Mouse (Mus musculus) spleen, adult 2 months (tissue): ENCODE results near the gene Gm20431. TPM values are rescaled to one million over a fixed set of nuclear protein-coding genes. Genes with fewer than 3 reads are reported as not detected.

Experiments
- DNase-seq, 2 experiments: peaks; one replicate each; pipeline versions ENCODE4 v3.0.0 to v3.0.0-alpha.2; 2012 to 2021; ENCODE audit warnings: low spot score in 2 of 2, low read depth in 1 of 2
- H3K27ac ChIP-seq: fragments of 200-500 bp; 2 replicates; pipeline ENCODE4 v1.5.1; 2012; ENCODE audit warnings: low read length, inconsistent platforms; ENCODE audit not compliant: insufficient read depth
- H3K27me3 ChIP-seq: fragments of 200-500 bp; 2 replicates; pipeline ENCODE4 v1.6.1; 2012; ENCODE audit warnings: mild to moderate bottlenecking, moderate library complexity, low read length, inconsistent platforms; ENCODE audit not compliant: control insufficient read depth, insufficient read depth
- H3K36me3 ChIP-seq: fragments of 200-500 bp; 2 replicates; pipeline ENCODE4 v1.6.1; 2012; ENCODE audit warnings: mild to moderate bottlenecking, low read length, inconsistent platforms; ENCODE audit not compliant: control insufficient read depth, insufficient read depth
- H3K4me1 ChIP-seq: fragments of 200-500 bp; 2 replicates; pipeline ENCODE4 v1.6.1; 2011; ENCODE audit warnings: inconsistent platforms; ENCODE audit not compliant: control insufficient read depth, insufficient read depth, insufficient read length
- H3K4me3 ChIP-seq: fragments of 200-500 bp; 2 replicates; pipeline ENCODE4 v1.5.1; 2011; ENCODE audit warnings: mild to moderate bottlenecking, inconsistent platforms; ENCODE audit not compliant: insufficient read depth, insufficient read length; ENCODE audit errors: extremely low read depth
- CTCF ChIP-seq: fragments of 200-500 bp; IDR thresholded peaks from 2 replicates; pipeline ENCODE4 v1.5.1; 2011; ENCODE audit warnings: mild to moderate bottlenecking, inconsistent platforms; ENCODE audit not compliant: insufficient read depth, insufficient read length, insufficient replicate concordance; ENCODE audit errors: extremely low read depth
- POLR2A ChIP-seq: fragments of 200-500 bp; IDR thresholded peaks from 2 replicates; pipeline ENCODE4 v1.6.1; 2011; ENCODE audit warnings: low read depth, low read length, inconsistent platforms
- WGBS: fragments of 180-500 bp; shearing (Covaris S2); methylation state at CpG from one replicate; pipeline ENCODE4 v1.1.7; 2018; 5-methylcytosine and 5-hydroxymethylcytosine counted together
- polyA plus RNA-seq: library from polyadenylated mRNA; depleted of rRNA; stranded (reverse); fragments of >200 nt; gene quantifications from 2 replicates; pipeline ENCODE4 v1.2.3, GENCODE M21; 2012

Gene Gm20431
- polyA plus RNA-seq, 1 experiment: 13.2 TPM

DNA sequence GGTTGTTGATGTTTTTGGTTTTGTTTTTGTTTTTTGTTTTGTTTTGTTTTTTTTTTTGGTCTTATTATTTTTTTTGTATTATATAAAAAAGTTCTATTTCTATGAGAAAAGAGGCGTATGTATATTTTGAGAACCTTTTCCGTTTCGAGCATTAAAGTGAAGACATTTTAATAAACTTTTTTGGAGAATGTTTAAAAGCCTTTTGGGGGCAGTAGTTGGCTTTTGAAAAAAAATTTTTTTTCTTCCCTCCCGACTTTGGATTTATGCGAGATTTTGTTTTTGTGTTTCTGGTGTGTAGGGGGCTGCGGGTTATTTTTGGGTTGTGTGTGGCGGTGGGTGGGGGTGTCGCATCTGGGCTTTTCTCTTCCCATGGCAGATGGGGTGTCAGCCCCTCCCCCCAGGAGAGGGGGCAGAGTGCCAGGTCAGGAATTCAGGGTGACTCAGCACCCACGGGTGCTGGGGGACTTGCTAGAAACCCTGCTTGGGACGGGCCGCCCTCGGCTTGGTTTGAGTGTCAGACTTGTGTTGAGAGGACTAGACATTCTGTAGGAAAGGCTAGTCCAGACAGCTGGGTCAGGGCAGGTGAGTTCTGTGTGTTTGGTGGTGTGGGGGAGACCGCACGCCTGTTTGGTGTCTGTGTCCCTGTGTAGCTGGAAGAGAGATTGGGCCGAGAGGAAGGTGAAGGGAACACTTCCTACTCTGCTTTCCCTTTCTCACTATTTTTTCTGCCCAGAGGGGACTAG is 29.1 kb upstream of the Gm20431 start:
- Histone ChIP-seq H3K4me3 (peak overlapping the region; percentile 78), H3K36me3 (no peaks in the 10 kb centered on the region), H3K4me1 (peaks cover 3% of the 10 kb centered on the region; the same call in 1 of the 2 replicates), H3K27ac (peak overlapping the region; percentile 34), H3K27me3 (no peaks in the 10 kb centered on the region; the same call in 1 of the 2 replicates)
- 23% methylated on average over 15 of the region's 15 CpGs for WGBS
- DNase-seq: no peak
- TF ChIP-seq POLR2A (no peak), CTCF (no peak)

DNA sequence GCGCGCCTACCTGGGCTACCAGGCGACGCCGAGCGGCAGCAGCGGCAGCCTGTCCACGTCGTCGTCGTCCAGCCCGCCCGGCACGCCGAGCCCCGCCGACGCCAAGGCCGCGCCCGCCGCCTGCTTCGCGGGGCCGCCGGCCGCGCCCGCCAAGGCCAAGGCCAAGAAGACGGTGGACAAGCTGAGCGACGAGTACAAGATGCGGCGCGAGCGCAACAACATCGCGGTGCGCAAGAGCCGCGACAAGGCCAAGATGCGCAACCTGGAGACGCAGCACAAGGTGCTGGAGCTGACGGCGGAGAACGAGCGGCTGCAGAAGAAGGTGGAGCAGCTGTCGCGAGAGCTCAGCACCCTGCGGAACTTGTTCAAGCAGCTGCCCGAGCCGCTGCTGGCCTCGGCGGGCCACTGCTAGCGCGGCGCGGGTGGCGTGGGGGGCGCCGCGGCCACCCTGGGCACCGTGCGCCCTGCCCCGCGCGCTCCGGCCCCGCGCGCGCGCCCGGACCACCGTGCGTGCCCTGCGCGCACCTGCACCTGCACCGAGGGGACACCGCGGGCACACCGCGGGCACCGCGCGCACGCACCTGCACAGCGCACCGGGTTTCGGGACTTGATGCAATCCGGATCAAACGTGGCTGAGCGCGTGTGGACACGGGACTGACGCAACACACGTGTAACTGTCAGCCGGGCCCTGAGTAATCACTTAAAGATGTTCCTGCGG is 28.4 kb upstream of the Gm20431 start, which contains the start of gene Tmem189:
Tmem189 (minus strand) TSS at position 322 of the 718 bp plus-strand sequence.
- peak in 1 of 2 experiments; percentile 47 for DNase-seq
- Histone ChIP-seq H3K4me1 (peaks cover 3% of the 10 kb centered on the region; the same call in 1 of the 2 replicates), H3K27me3 (no peaks in the 10 kb centered on the region; the same call in 1 of the 2 replicates), H3K4me3 (peak within 1 kb of the TSS; percentile 78), H3K27ac (peak within 1 kb of the TSS; percentile 83), H3K36me3 (no peaks in the 10 kb centered on the region)
- WGBS: under 1% methylated on average over 93 of the region's 99 CpGs
- TF ChIP-seq POLR2A: no peak
- TF ChIP-seq CTCF: no peak

DNA sequence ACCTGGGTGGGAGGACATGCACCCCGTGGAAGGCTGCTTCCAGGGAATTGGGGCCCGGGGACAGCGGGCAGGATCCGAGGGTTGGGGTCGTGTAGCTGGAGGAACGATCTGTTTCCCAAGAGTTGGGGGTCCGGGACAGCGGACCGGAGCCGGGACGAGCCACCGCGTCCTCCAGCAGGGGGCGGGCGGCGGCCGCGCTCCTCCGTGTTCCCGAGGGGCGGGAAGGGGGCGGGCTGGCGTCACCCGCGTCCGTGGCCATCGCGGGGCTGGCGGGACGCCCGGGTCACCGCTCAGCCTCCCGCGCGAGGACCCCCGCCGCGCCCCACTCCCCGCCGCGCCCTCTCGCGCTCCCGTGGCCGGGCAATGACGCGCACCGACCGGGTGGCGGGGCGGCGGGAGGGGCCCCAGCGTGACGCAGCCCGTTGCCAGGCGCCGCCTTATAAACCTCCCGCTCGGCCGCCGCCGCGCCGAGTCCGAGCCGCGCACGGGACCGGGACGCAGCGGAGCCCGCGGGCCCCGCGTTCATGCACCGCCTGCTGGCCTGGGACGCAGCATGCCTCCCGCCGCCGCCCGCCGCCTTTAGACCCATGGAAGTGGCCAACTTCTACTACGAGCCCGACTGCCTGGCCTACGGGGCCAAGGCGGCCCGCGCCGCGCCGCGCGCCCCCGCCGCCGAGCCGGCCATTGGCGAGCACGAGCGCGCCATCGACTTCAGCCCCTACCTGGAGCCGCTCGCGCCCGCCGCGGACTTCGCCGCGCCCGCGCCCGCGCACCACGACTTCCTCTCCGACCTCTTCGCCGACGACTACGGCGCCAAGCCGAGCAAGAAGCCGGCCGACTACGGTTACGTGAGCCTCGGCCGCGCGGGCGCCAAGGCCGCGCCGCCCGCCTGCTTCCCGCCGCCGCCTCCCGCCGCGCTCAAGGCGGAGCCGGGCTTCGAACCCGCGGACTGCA is 27.5 kb upstream of the Gm20431 start, which contains the start of gene Cebpb:
Cebpb (plus strand) TSS at position 418 of the 954 bp plus-strand sequence.
- Histone ChIP-seq H3K4me1 (peaks cover 3% of the 10 kb centered on the region; the same call in 1 of the 2 replicates), H3K27ac (peak within 1 kb of the TSS; percentile 83), H3K4me3 (peak within 1 kb of the TSS; percentile 78), H3K27me3 (no peaks in the 10 kb centered on the region; the same call in 1 of the 2 replicates), H3K36me3 (no peaks in the 10 kb centered on the region)
- peak in 1 of 2 experiments; percentile 70 for DNase-seq
- under 1% methylated on average over 94 of the region's 147 CpGs for WGBS
- TF ChIP-seq POLR2A (peak; percentile 48), CTCF (peak; percentile 68; the same call in 1 of the 2 replicates)

DNA sequence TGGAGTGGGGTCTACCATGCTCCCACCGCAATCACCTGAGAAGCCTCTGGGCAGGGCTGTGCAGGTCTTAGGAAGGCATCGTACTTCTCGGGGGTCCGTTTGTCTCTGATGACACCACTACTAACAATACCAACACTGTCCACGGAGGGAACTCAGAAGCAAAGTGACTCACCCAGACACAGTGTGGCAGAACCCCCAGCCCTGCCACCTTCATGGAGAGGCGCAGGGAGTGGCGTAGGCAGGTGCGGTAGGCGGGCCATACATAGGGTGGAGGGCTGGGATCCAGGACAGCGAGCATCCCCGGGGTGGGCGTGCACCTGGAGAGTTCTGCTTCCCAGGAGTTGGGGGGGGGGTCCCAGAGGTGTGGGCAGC is 26.8 kb upstream of the Gm20431 start:
- Histone ChIP-seq H3K27me3 (no peaks in the 10 kb centered on the region; the same call in 1 of the 2 replicates), H3K36me3 (no peaks in the 10 kb centered on the region), H3K4me3 (no peak overlapping the region; the same call in 1 of the 2 replicates), H3K4me1 (peaks cover 3% of the 10 kb centered on the region; the same call in 1 of the 2 replicates), H3K27ac (no peak overlapping the region)
- 67% methylated on average over 12 of the region's 12 CpGs for WGBS
- no peak for TF ChIP-seq CTCF
- TF ChIP-seq POLR2A: no peak
- no peak for DNase-seq

DNA sequence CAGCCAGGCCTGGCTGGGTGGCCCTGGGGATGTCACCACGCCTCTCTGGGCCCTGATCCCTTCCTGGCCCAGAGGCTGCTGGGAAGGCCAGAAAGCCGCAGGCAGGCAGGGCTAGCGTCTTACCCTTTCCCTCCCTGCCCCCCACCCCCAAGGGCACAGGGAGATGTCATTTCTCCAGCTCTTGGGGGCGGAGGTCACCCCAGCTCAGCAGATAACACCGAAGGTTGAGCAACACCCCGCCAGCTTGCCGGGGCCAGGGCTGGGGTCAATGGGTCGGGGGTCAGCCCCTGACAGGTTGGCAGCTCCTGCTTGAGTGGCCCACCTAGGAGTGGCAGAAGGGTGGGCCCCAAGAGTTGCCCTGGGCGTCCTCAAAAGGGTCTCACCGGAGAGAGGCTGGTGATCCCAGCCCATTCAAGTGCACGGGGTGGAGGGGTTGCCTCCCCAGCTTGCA is 26.4 kb upstream of the Gm20431 start:
- no peak overlapping the region for H3K4me3 ChIP-seq
- no peaks in the 10 kb centered on the region; the same call in 1 of the 2 replicates for H3K27me3 ChIP-seq
- TF ChIP-seq CTCF (no peak), POLR2A (no peak)
- no peak for DNase-seq
- 73% methylated on average over 11 of the region's 11 CpGs for WGBS
- no peak overlapping the region for H3K27ac ChIP-seq
- peaks cover 3% of the 10 kb centered on the region; the same call in 1 of the 2 replicates for H3K4me1 ChIP-seq
- no peaks in the 10 kb centered on the region for H3K36me3 ChIP-seq

DNA sequence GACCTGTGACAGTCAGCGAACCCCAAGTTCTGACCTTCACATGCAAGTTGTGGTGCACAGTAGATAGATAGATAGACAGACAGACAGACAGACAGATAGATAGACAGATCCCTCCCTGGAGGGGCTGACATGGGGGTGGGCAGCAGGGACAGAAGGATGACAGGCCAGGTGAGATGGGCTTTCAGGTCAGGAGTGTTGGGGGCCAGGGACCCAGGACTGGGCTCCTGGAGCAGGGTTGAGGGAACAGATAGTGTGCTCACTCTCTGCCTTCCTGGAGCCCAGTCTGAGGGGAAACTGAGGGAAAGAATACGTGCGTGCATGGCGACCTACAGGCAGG is 25.9 kb upstream of the Gm20431 start:
- TF ChIP-seq POLR2A (no peak), CTCF (no peak)
- 92% methylated on average over 4 of the region's 4 CpGs for WGBS
- H3K4me3 ChIP-seq: no peak overlapping the region
- no peaks in the 10 kb centered on the region for H3K36me3 ChIP-seq
- peaks cover 3% of the 10 kb centered on the region; the same call in 1 of the 2 replicates for H3K4me1 ChIP-seq
- no peaks in the 10 kb centered on the region; the same call in 1 of the 2 replicates for H3K27me3 ChIP-seq
- H3K27ac ChIP-seq: no peak overlapping the region
- no peak for DNase-seq
